Mouse (Mus musculus): ENCODE measurements around the gene Gpr68. TPM values are rescaled to one million over a fixed set of nuclear protein-coding genes. Genes with fewer than 3 reads are reported as not detected.

Gene Gpr68
- polyA plus RNA-seq, 1 experiment from 2014 or later = 2.5 TPM

DNA sequence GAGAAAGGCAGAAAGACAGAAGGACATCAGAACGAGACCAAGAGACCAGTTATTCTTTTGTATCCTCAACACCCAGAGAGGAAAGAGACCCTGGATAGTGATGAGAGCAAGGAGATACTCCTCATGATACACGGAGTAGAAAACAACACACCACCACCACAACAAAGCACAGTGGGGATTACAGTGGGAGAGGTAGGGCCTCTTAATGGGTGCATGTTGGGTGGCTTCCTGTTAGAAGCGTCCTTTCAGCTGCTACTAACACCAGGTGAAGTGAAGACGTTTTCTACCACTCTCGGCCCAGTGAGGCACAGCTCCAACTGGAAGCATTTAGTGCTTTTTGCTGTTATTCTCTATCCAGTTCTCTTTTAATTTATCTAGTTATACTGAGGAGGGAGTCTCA is 1.1 kb downstream of the Gpr68 start:
- H3K27ac ChIP-seq = no peak overlapping the region
- DNase-seq (ENCODE audit: low spot score) = no peak
- H3K36me3 ChIP-seq = no peaks in the 10 kb centered on the region
- no peaks in the 10 kb centered on the region for H3K9me3 ChIP-seq
- no peak overlapping the region for H3K4me3 ChIP-seq
- peaks cover 11% of the 10 kb centered on the region for H3K4me1 ChIP-seq
- peaks cover 63% of the 10 kb centered on the region for H3K27me3 ChIP-seq (ENCODE audit: insufficient read depth, poor library complexity, severe bottlenecking)
- whole genome bisulfite sequencing = 76% methylated on average over 5 of the region's 5 CpGs

DNA sequence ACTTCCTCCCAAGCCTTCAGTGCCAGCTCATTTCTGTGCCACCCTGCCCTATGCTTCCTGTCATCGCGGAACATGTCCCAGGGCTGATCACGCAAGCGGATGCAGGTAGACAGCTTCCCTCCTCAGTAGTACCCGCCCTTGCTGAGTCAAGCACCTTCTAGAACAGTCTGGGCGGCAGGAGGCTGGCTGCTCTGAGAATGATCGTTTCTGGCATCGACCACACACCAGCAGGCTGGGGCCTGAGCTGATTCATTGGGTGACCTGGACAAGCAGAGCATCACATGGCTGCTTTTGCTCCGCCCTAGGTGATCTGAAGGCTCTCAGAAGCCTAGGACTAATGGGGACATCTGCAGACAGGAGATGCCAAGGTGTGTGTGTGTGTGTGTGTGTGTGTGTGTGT is 4.2 kb downstream of the Gpr68 start:
- WGBS = 84% methylated on average over 9 of the region's 9 CpGs
- no peak for DNase-seq (ENCODE audit: low spot score)
- no peak overlapping the region for H3K27ac ChIP-seq
- no peaks in the 10 kb centered on the region for H3K9me3 ChIP-seq
- no peak overlapping the region for H3K4me3 ChIP-seq
- H3K4me1 ChIP-seq = peaks cover 20% of the 10 kb centered on the region
- H3K36me3 ChIP-seq = no peaks in the 10 kb centered on the region
- peaks cover 73% of the 10 kb centered on the region for H3K27me3 ChIP-seq (ENCODE audit: insufficient read depth, poor library complexity, severe bottlenecking)

DNA sequence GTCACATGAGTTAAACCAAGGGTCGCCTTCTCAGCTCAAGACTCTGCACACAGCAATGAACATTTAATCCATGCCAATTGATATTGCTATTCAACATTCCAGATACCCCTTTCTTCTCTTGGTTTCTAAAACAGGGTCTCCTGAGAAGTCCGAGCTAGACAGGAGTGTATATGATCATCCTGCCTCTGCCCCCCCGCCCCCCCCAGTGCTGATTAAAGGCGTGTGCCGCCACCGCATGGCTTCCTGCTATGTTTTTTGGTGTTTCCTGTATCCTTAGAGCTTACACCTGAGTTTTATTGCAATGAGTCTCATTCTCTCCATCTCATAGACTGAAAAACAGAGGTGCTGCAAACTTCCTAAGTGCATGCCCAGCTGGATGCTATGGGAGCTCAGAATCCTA is 6.6 kb downstream of the Gpr68 start:
- Histone ChIP-seq H3K36me3 (no peaks in the 10 kb centered on the region), H3K4me3 (no peak overlapping the region), H3K27ac (no peak overlapping the region), H3K4me1 (peaks cover 14% of the 10 kb centered on the region), H3K27me3 (ENCODE audit: insufficient read depth, poor library complexity, severe bottlenecking) (peaks cover 73% of the 10 kb centered on the region), H3K9me3 (no peaks in the 10 kb centered on the region)
- no peak for DNase-seq (ENCODE audit: low spot score)
- 77% methylated on average over 6 of the region's 6 CpGs for WGBS

DNA sequence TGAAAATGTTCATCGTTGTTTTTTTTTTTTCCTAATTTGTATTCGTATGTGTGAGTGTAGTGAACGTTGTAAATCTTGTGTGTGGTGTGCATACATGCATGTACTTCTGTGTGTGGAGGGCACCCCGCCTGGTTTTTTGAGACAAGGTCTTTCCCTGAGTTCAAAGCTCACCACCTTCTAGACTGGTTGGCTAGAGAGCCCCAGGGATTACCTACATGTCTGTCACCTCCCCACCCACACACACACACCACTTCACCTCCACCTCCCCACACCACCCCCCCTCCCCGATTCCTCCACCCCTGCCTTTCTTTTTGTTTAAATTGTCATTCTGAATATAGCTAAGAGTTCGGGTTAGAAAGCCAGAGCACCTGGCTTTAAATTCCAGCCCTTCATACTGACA is 7.1 kb downstream of the Gpr68 start:
- DNase-seq (ENCODE audit: low spot score) = no peak
- no peak overlapping the region for H3K4me3 ChIP-seq
- H3K4me1 ChIP-seq = peaks cover 14% of the 10 kb centered on the region
- no peaks in the 10 kb centered on the region for H3K36me3 ChIP-seq
- 72% methylated on average over 6 of the region's 6 CpGs for WGBS
- H3K9me3 ChIP-seq = no peaks in the 10 kb centered on the region
- H3K27ac ChIP-seq = no peak overlapping the region
- peaks cover 74% of the 10 kb centered on the region for H3K27me3 ChIP-seq (ENCODE audit: insufficient read depth, poor library complexity, severe bottlenecking)

DNA sequence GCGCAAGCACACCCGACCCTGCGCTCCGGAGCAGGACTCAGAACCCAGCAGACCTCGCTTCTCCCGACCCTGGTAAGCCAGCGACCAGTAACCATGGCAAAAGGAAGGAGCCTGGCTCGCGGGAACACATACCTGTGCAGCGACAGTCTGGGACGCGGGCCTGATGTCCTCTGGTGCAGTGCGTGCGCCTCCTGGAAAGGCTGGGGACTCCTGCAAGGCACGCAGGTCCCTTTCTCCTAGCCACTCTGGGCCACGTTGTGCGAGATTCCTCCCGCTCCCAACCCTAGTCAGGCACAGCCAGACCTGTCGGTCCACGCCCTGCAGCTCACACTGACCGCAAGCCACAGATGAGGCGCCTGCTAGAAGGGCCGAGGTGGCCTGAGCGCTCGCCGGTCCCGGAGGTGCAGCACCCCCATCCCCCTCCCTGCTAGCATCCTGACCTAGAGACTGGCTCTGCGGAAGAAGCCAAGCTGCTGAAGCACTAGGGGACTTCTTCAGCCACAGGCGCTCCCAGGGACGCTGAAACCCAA is 8.8 kb downstream of the Gpr68 start:
- Histone ChIP-seq H3K36me3 (no peaks in the 10 kb centered on the region), H3K9me3 (no peaks in the 10 kb centered on the region), H3K4me1 (peaks cover 14% of the 10 kb centered on the region), H3K4me3 (peak overlapping the region; percentile 56), H3K27ac (no peak overlapping the region; the same call in 1 of the 2 replicates), H3K27me3 (ENCODE audit: insufficient read depth, poor library complexity, severe bottlenecking) (peaks cover 83% of the 10 kb centered on the region)
- under 1% methylated on average over 30 of the region's 30 CpGs for WGBS
- no peak for DNase-seq (ENCODE audit: low spot score)

- Histone ChIP-seq H3K36me3 (no peaks in the 10 kb centered on the region), H3K4me1 (peaks cover 14% of the 10 kb centered on the region), H3K27ac (no peak overlapping the region), H3K9me3 (no peaks in the 10 kb centered on the region), H3K4me3 (no peak overlapping the region), H3K27me3 (ENCODE audit: insufficient read depth, poor library complexity, severe bottlenecking) (peaks cover 80% of the 10 kb centered on the region)
- DNase-seq (ENCODE audit: low spot score) = no peak
- 43% methylated on average over 12 of the region's 12 CpGs for WGBS
Observed at GRCm38 (mm10) chr12:100897736-100898650, 10.0 kb downstream of the Gpr68 start.

DNA sequence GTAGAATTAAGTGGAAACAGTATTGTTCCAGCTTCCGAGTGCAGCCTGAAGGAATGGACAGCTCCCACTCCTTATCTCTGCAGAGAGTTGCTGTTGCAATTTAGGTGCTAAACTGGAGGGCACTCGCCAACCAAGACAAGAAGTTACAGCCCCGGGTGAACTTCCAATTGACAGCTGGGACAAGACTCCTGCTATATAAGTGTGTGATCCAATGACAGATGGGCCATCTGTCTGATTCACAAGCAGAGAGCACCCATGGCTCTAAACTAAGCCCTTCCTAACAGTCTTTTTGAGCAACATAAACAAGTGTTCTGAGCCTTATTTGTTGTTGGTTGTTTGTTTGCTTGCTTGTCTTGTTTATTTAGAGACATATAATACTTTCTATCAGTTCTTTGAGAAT is 11.3 kb downstream of the Gpr68 start:
- H3K4me1 ChIP-seq = peaks cover 14% of the 10 kb centered on the region
- no peak overlapping the region for H3K4me3 ChIP-seq
- no peak for DNase-seq (ENCODE audit: low spot score)
- H3K9me3 ChIP-seq = no peaks in the 10 kb centered on the region
- H3K27ac ChIP-seq = no peak overlapping the region
- no peaks in the 10 kb centered on the region for H3K36me3 ChIP-seq
- WGBS = 16% methylated on average over 3 of the region's 3 CpGs
- H3K27me3 ChIP-seq (ENCODE audit: insufficient read depth, poor library complexity, severe bottlenecking) = peaks cover 67% of the 10 kb centered on the region

- DNase-seq (ENCODE audit: low spot score) = no peak
- Histone ChIP-seq H3K4me3 (no peak overlapping the region), H3K36me3 (no peaks in the 10 kb centered on the region), H3K27ac (no peak overlapping the region), H3K4me1 (peaks cover 14% of the 10 kb centered on the region), H3K9me3 (no peaks in the 10 kb centered on the region), H3K27me3 (ENCODE audit: insufficient read depth, poor library complexity, severe bottlenecking) (peaks cover 55% of the 10 kb centered on the region)
- 32% methylated on average over 2 of the region's 2 CpGs for WGBS
Observed at GRCm38 (mm10) chr12:100895504-100895903, 12.5 kb downstream of the Gpr68 start.

GRCm38 (mm10) chr12:100890548-100890947 is 17.4 kb downstream of the Gpr68 start:
- Histone ChIP-seq H3K27ac (no peak overlapping the region), H3K36me3 (no peaks in the 10 kb centered on the region), H3K27me3 (ENCODE audit: insufficient read depth, poor library complexity, severe bottlenecking) (peaks cover 26% of the 10 kb centered on the region; the same call in 1 of the 2 replicates), H3K4me3 (no peak overlapping the region), H3K4me1 (no peaks in the 10 kb centered on the region), H3K9me3 (no peaks in the 10 kb centered on the region)
- WGBS = 77% methylated on average over 3 of the region's 3 CpGs
- no peak for DNase-seq (ENCODE audit: low spot score)

- WGBS = 34% methylated on average over 12 of the region's 12 CpGs
- Histone ChIP-seq H3K9me3 (no peaks in the 10 kb centered on the region), H3K36me3 (no peaks in the 10 kb centered on the region), H3K27me3 (ENCODE audit: insufficient read depth, poor library complexity, severe bottlenecking) (peaks cover 23% of the 10 kb centered on the region; the same call in 1 of the 2 replicates), H3K4me3 (no peak overlapping the region), H3K27ac (no peak overlapping the region), H3K4me1 (no peaks in the 10 kb centered on the region)
- DNase-seq (ENCODE audit: low spot score) = no peak
Observed at GRCm38 (mm10) chr12:100887801-100888258, 20.2 kb downstream of the Gpr68 start.

- Histone ChIP-seq H3K4me3 (no peak overlapping the region), H3K27me3 (ENCODE audit: insufficient read depth, poor library complexity, severe bottlenecking) (peaks cover 26% of the 10 kb centered on the region; the same call in 1 of the 2 replicates), H3K27ac (no peak overlapping the region), H3K9me3 (no peaks in the 10 kb centered on the region), H3K36me3 (no peaks in the 10 kb centered on the region), H3K4me1 (no peaks in the 10 kb centered on the region)
- WGBS = 74% methylated on average over 4 of the region's 4 CpGs
- DNase-seq (ENCODE audit: low spot score) = no peak
Observed at GRCm38 (mm10) chr12:100886877-100887276, 21.1 kb downstream of the Gpr68 start.

GRCm38 (mm10) chr12:100885585-100885984 is 22.4 kb downstream of the Gpr68 start:
- H3K9me3 ChIP-seq = no peaks in the 10 kb centered on the region
- no peak for DNase-seq (ENCODE audit: low spot score)
- H3K4me3 ChIP-seq = no peak overlapping the region
- 80% methylated on average over 3 of the region's 3 CpGs for WGBS
- H3K4me1 ChIP-seq = no peaks in the 10 kb centered on the region
- peaks cover 26% of the 10 kb centered on the region; the same call in 1 of the 2 replicates for H3K27me3 ChIP-seq (ENCODE audit: insufficient read depth, poor library complexity, severe bottlenecking)
- no peak overlapping the region for H3K27ac ChIP-seq
- H3K36me3 ChIP-seq = no peaks in the 10 kb centered on the region

DNA sequence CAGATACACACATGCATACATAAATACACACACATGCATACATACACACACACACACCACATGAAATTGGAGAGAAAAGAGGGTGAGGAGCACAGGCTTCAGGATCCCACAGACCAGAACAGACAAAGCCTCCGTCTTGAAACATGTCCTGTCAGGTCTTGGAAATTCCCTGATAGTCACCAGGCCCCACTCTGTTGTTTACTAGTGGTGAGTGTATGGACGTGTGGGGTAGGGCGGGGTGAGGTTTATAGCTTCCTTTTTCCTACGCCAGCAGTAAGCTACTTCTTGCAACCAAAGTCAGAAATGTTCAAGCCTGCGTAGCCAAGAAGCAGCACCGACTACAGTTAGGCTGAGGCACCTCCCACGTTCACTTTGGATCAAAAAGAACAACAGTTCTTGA is 24.8 kb downstream of the Gpr68 start:
- H3K36me3 ChIP-seq = no peaks in the 10 kb centered on the region
- H3K27me3 ChIP-seq (ENCODE audit: insufficient read depth, poor library complexity, severe bottlenecking) = peaks cover 19% of the 10 kb centered on the region; the same call in 1 of the 2 replicates
- 66% methylated on average over 7 of the region's 7 CpGs for WGBS
- no peak overlapping the region for H3K27ac ChIP-seq
- no peak overlapping the region for H3K4me3 ChIP-seq
- H3K4me1 ChIP-seq = no peaks in the 10 kb centered on the region
- no peak for DNase-seq (ENCODE audit: low spot score)
- H3K9me3 ChIP-seq = no peaks in the 10 kb centered on the region

All from heart, embryonic 10.5 days (tissue).